Mouse (Mus musculus) liver, adult 2 months (tissue): Measurements from ENCODE around the gene Ccs.

Source experiments
- CTCF ChIP-seq: fragments of 200-500 bp; IDR thresholded peaks from 2 replicates; pipeline ENCODE4 v1.5.1; 2011; ENCODE audit warnings: low read depth, low read length, control low read depth
- POLR2A ChIP-seq: fragments of 200-500 bp; IDR thresholded peaks from 2 replicates; pipeline ENCODE4 v1.6.1; 2011; ENCODE audit warnings: low read length, control low read depth; ENCODE audit not compliant: insufficient read depth; ENCODE audit errors: extremely low read depth

GRCm38 (mm10) chr19:4855470-4855820 lies 16.3 kb upstream of the Ccs start:
- no peak for TF ChIP-seq CTCF
- no peak for TF ChIP-seq POLR2A
